Mouse (Mus musculus): Measurements from ENCODE around the gene Usp33. TPM values are rescaled to one million over a fixed set of nuclear protein-coding genes. Genes with fewer than 3 reads are reported as not detected.
"Not testable (repeated sequence)": the region's sequence is repeated elsewhere in the genome, so short reads cannot be mapped to it uniquely, and the experiment has no call there.

The Usp33 gene
- polyA plus RNA-seq (2016; fragmentation: Nextera tagmentation; extraction: Ambion mirVana) = 80.0 and 86.7 TPM in 2 replicates

GRCm38 (mm10) chr3:152345732-152346632 is at the start of gene Usp33:
Gene Usp33, plus strand, starts transcription at chr3:152346478.
- H3K27me3 ChIP-seq (replicated peaks) = no peaks in the 10 kb centered on the region
- peak within 1 kb of the TSS; percentile 70 for H3K4me3 ChIP-seq
- H3K4me2 ChIP-seq (replicated peaks) = peak within 1 kb of the TSS; percentile 62
- H3K27ac ChIP-seq = peak within 1 kb of the TSS; percentile 47; the same call in 1 of the 2 replicates
- ATAC-seq (ENCODE audit: low FRiP score, low read depth) = peak; percentile 96
- peaks cover 16% of the 10 kb centered on the region for H3K4me1 ChIP-seq
- WGBS = 7% methylated on average over 44 of the region's 44 CpGs
- peak within 1 kb of the TSS; percentile 77 for H3K9ac ChIP-seq
- no peaks in the 10 kb centered on the region for H3K36me3 ChIP-seq
- no peaks in the 10 kb centered on the region for H3K9me3 ChIP-seq

GRCm38 (mm10) chr3:152300376-152301337 is 45.6 kb upstream of the Usp33 start:
- H3K27me3 ChIP-seq (replicated peaks) = no peaks in the 10 kb centered on the region
- no peaks in the 10 kb centered on the region for H3K4me1 ChIP-seq
- no peak overlapping the region for H3K9ac ChIP-seq
- 88% methylated on average over 14 of the region's 14 CpGs for WGBS
- no peak for ATAC-seq (ENCODE audit: low FRiP score, low read depth)
- peaks cover 40% of the 10 kb centered on the region for H3K36me3 ChIP-seq
- H3K4me3 ChIP-seq = no peak overlapping the region
- no peak overlapping the region for H3K27ac ChIP-seq
- H3K9me3 ChIP-seq = no peaks in the 10 kb centered on the region
- no peak overlapping the region for H3K4me2 ChIP-seq (replicated peaks)

GRCm38 (mm10) chr3:152302991-152303390 is 43.3 kb upstream of the Usp33 start:
- Histone ChIP-seq H3K27me3 (replicated peaks) (no peaks in the 10 kb centered on the region), H3K9me3 (no peaks in the 10 kb centered on the region), H3K27ac (no peak overlapping the region), H3K9ac (no peak overlapping the region), H3K4me1 (no peaks in the 10 kb centered on the region), H3K4me2 (replicated peaks) (no peak overlapping the region), H3K36me3 (peaks cover 30% of the 10 kb centered on the region), H3K4me3 (no peak overlapping the region)
- no peak for ATAC-seq (ENCODE audit: low FRiP score, low read depth)
- WGBS = 84% methylated on average over 9 of the region's 9 CpGs

- Histone ChIP-seq H3K9me3 (no peaks in the 10 kb centered on the region), H3K36me3 (peaks cover 30% of the 10 kb centered on the region), H3K4me1 (no peaks in the 10 kb centered on the region), H3K9ac (no peak overlapping the region), H3K4me2 (replicated peaks) (no peak overlapping the region), H3K4me3 (no peak overlapping the region), H3K27ac (no peak overlapping the region), H3K27me3 (replicated peaks) (no peaks in the 10 kb centered on the region)
- ATAC-seq (ENCODE audit: low FRiP score, low read depth) = no peak
- WGBS = 61% methylated on average over 6 of the region's 6 CpGs
These were observed 42.0 kb upstream of the Usp33 start for GRCm38 (mm10) chr3:152304093-152304815.

- Histone ChIP-seq H3K27me3 (replicated peaks) (no peaks in the 10 kb centered on the region), H3K4me3 (no peak overlapping the region), H3K4me2 (replicated peaks) (no peak overlapping the region), H3K27ac (no peak overlapping the region), H3K36me3 (peaks cover 31% of the 10 kb centered on the region; the same call in 1 of the 2 replicates), H3K9ac (no peak overlapping the region), H3K4me1 (no peaks in the 10 kb centered on the region), H3K9me3 (no peaks in the 10 kb centered on the region)
- WGBS = 89% methylated on average over 8 of the region's 8 CpGs
- ATAC-seq (ENCODE audit: low FRiP score, low read depth) = no peak
These were observed 41.2 kb upstream of the Usp33 start for GRCm38 (mm10) chr3:152305080-152305479.

- Histone ChIP-seq H3K27ac (no peak overlapping the region), H3K9me3 (no peaks in the 10 kb centered on the region), H3K27me3 (replicated peaks) (no peaks in the 10 kb centered on the region), H3K4me2 (replicated peaks) (no peak overlapping the region), H3K4me3 (no peak overlapping the region), H3K36me3 (peaks cover 29% of the 10 kb centered on the region; the same call in 1 of the 2 replicates), H3K9ac (no peak overlapping the region), H3K4me1 (no peaks in the 10 kb centered on the region)
- WGBS = 91% methylated on average over 4 of the region's 4 CpGs
- ATAC-seq (ENCODE audit: low FRiP score, low read depth) = no peak
These were observed 40.3 kb upstream of the Usp33 start for GRCm38 (mm10) chr3:152305971-152306370.

GRCm38 (mm10) chr3:152308485-152309249 is 37.6 kb upstream of the Usp33 start:
- H3K4me1 ChIP-seq = no peaks in the 10 kb centered on the region
- H3K9ac ChIP-seq = no peak overlapping the region

GRCm38 (mm10) chr3:152309250-152309645 is 37.0 kb upstream of the Usp33 start:
- no peak for ATAC-seq (ENCODE audit: low FRiP score, low read depth)
- H3K4me2 ChIP-seq (replicated peaks) = no peak overlapping the region
- no peak overlapping the region for H3K9ac ChIP-seq
- H3K4me1 ChIP-seq = no peaks in the 10 kb centered on the region
- no peak overlapping the region for H3K27ac ChIP-seq
- H3K9me3 ChIP-seq = no peaks in the 10 kb centered on the region
- no peak overlapping the region for H3K4me3 ChIP-seq
- no peaks in the 10 kb centered on the region for H3K27me3 ChIP-seq (replicated peaks)
- 94% methylated on average over 9 of the region's 9 CpGs for WGBS
- H3K36me3 ChIP-seq = peaks cover 32% of the 10 kb centered on the region

More at GRCm38 (mm10) chr3:152308485-152309249, 37.6 kb upstream of the Usp33 start:
- Histone ChIP-seq H3K4me2 (replicated peaks) (no peak overlapping the region), H3K4me3 (no peak overlapping the region), H3K27me3 (replicated peaks) (no peaks in the 10 kb centered on the region), H3K36me3 (peaks cover 32% of the 10 kb centered on the region), H3K9me3 (no peaks in the 10 kb centered on the region), H3K27ac (no peak overlapping the region)
- no peak for ATAC-seq (ENCODE audit: low FRiP score, low read depth)
- WGBS = 68% methylated on average over 10 of the region's 10 CpGs

- not testable (repeated sequence) for H3K9ac ChIP-seq; H3K4me1 ChIP-seq; H3K4me3 ChIP-seq; H3K27ac ChIP-seq; ATAC-seq (ENCODE audit: low FRiP score, low read depth); H3K9me3 ChIP-seq; H3K27me3 ChIP-seq (replicated peaks); H3K4me2 ChIP-seq (replicated peaks)
- peaks cover 20% of the 10 kb centered on the region for H3K36me3 ChIP-seq
- WGBS = 75% methylated on average over 14 of the region's 14 CpGs
These were observed 31.6 kb upstream of the Usp33 start for GRCm38 (mm10) chr3:152314666-152315065.

- H3K4me2 ChIP-seq (replicated peaks) = no peak overlapping the region
- peaks cover 17% of the 10 kb centered on the region for H3K36me3 ChIP-seq
- 12% methylated on average over 7 of the region's 7 CpGs for WGBS
- H3K27me3 ChIP-seq (replicated peaks) = no peaks in the 10 kb centered on the region
- H3K4me3 ChIP-seq = no peak overlapping the region
- no peak overlapping the region for H3K9ac ChIP-seq
- no peak overlapping the region for H3K27ac ChIP-seq
- H3K9me3 ChIP-seq = no peaks in the 10 kb centered on the region
- ATAC-seq (ENCODE audit: low FRiP score, low read depth) = peak; percentile 58; the same call in 1 of the 2 replicates
- no peaks in the 10 kb centered on the region for H3K4me1 ChIP-seq
These were observed 30.7 kb upstream of the Usp33 start for GRCm38 (mm10) chr3:152315613-152316012.

All from neural tube, embryonic 12.5 days (tissue).